Mouse (Mus musculus): Measurements from ENCODE around the gene Rin3.

- no peak for TF ChIP-seq POLR2A (IDR thresholded peaks at IDR 0.05; ENCODE audit: extremely low read depth, insufficient read depth, low read length)
- no peak for TF ChIP-seq CTCF (IDR thresholded peaks at IDR 0.05; ENCODE audit: extremely low read depth, insufficient read depth, low read length)
These were observed 2.9 kb downstream of the Rin3 start for GRCm38 (mm10) chr12:102285779-102286178.

Data from cortical plate, adult 2 months (tissue).